Mouse (Mus musculus) left cerebral cortex, adult 9 months (tissue): ENCODE data around the gene Gm1123.

Source experiments
- DNase-seq, 2 experiments: peaks; one replicate each; pipeline ENCODE4 v3.0.0; 2022; ENCODE audit warnings: low spot score in 2 of 2

Gene Gm1123

DNA sequence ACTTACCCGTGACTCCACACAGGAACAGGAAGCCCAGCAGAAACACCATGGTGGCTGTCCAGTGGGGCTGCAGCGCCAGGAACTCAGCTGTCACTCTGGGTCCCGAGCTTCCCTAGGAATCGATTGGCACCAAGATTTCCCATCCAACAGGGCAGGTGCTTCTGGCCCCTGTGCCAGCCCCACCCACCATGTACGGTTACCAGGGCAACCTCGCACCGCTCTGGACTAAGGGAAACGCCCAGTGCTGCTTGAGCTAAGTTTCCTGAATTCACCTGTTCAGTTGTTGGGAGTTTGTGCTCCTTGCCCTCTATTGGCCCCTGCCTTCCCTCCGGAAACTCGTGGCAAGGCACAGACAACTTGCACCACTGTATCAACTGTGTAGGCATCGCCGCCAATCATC is at the start of gene Gm1123:
TSS of gene Gm1123 (minus strand) at position 141 of the 400 bp plus-strand sequence.
- DNase-seq, result no peak

GRCm38 (mm10) chr9:99081718-99082117 is 46.2 kb upstream of the Gm1123 start:
- DNase-seq, result no peak

DNA sequence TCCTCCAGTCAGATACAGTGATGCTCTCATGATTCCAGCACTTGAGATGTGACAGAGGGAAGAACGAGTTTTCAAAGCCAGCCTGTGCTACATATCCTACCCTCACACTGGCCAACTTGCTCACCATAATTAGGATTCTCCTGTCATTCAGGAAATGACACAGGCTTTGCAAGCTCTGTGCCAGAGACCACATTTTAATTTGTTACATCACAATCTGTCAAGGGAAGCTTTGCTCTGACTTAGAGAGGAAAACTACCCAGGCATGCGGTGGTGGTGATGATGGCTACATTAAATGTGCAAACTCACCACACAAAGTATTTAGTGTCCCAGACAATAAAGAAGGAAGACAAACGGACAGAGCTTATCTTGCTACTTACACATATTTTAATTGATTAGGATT is 45.8 kb upstream of the Gm1123 start:
- no peak for DNase-seq

GRCm38 (mm10) chr9:99080657-99081056 is 45.1 kb upstream of the Gm1123 start:
- DNase-seq, result no peak

GRCm38 (mm10) chr9:99074462-99074861 is 38.9 kb upstream of the Gm1123 start:
- no peak for DNase-seq

- no peak for DNase-seq
Measured at GRCm38 (mm10) chr9:99072538-99072937, 37.0 kb upstream of the Gm1123 start.

- no peak for DNase-seq
Measured at GRCm38 (mm10) chr9:99065311-99065710, 29.8 kb upstream of the Gm1123 start.

- no peak for DNase-seq
Measured at GRCm38 (mm10) chr9:99064216-99064615, 28.7 kb upstream of the Gm1123 start.

GRCm38 (mm10) chr9:99062544-99062943 is 27.0 kb upstream of the Gm1123 start:
- peak; percentile 16 to 80 for DNase-seq

DNA sequence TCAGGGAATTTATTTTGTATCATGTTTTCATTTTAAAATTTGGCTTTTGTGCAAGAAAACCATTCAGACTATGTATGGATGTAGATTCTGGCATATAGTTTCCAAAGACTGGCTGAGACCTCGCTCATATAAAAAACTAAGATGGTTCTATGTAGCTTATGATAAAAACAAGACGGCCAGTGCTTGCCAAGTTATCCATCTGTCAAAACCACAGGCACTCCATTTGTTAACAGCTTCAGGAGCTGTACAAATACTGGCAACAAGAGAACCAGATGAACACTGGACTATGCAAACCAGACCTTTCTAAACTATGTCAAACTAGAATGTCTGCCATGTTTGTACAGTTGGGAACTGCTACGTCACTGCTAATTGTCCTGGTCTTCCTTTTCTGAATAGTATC is 22.2 kb upstream of the Gm1123 start:
- DNase-seq, result no peak

DNA sequence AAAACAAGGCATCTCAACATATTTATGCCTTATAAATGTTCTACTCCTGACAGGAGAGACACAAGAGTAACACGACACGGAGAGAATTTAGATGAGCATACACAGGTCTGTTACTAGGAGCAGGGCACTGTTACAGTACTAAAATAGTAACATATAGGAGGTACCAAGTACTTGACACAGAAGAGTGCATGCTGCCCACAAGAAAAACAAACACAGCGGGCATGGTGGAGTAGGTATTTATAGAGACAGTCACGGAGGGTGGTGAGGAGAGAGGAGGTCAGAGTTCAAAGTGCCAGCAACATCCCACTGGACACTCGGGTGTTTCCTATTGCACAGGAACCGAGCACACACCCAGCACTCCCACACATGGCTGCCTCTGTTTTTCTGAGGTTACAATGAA is 14.2 kb upstream of the Gm1123 start:
- DNase-seq, result no peak

DNA sequence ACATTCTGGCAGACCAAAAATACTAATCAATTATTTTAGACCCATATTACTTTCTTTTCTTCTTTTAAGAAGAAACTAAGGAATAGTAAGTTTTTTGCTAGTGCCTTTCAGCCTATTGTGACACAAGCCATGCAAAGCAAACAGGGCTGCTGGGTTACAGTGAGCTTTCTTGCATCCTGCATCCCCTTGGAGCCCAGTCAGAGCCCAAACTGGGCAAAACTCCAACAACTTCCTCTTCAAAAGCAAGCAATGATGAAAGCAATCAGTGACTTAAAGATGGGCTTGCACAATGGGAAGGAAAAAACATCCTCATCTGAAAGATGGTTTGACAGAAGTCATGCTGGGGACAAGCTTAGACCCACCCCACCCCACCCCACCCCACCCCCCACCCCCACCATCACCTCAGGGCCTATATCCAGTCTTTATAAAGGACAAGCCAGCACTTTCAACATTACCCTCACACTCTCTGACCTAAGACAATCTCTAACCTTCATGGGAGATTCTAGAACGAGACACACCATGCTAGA is 13.3 kb upstream of the Gm1123 start:
- no peak for DNase-seq

GRCm38 (mm10) chr9:99044761-99045160 is 9.2 kb upstream of the Gm1123 start:
- DNase-seq, result no peak

GRCm38 (mm10) chr9:99042641-99043040 is 7.1 kb upstream of the Gm1123 start:
- no peak for DNase-seq

DNA sequence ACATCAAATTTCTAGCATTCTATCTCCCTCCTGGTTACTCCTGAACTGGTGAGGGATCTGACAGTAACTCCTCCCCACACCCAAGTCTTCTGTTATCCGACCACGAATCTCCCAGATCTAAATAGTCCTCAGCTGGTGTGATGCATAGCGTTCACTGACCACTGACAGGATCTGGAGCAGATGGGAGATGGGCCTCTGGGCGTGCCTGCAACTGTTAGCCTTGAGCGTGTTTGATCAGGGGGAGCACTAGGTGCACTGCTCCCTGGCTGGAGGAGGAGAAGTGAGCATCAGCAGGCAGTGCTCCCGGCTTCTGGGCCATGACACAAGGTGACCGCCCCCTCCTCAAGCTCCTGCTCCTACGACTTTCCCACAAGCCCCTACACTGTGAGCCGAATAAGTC is 6.5 kb upstream of the Gm1123 start:
- no peak for DNase-seq

- DNase-seq, result no peak
Measured at GRCm38 (mm10) chr9:99034111-99034510, 1.4 kb downstream of the Gm1123 start.

DNA sequence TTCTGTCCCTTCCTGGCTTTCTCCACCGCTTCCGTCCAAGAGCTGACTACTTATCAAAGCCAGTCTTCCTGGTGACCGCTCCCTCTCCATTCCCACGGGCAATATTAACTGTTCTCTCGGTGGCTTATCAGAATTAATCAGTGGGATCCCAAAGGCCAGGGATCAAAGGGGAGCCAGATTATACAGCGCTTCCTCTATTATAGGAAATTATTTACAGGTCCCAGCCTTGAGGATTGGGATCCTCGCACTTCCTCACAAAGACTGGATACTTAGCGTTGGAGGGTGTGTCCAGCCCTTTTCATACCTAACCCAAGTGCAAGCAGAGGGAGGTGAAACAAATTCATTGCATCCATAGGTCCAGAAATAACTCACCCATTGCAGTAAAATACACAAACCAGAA is 3.5 kb downstream of the Gm1123 start:
- DNase-seq, result no peak

DNA sequence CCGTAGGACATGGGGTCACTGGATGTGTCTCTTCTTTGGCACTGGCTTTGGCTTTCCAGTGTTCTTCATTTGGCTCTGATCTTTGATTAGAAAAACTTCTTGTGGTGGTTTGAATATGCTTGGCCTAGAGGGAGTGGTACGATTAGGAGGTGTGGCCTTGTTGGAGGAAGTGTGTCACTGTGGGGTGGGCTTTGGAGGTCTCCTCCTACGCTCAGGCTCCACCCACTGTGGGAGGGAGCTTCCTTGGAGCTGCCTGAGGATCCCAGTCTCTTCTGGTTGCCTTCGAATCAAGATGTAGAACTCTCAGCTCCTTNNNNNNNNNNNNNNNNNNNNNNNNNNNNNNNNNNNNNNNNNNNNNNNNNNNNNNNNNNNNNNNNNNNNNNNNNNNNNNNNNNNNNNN is 13.8 kb downstream of the Gm1123 start:
- DNase-seq, result no peak

- DNase-seq, result no peak
Measured at GRCm38 (mm10) chr9:99021166-99021565, 14.3 kb downstream of the Gm1123 start.

DNA sequence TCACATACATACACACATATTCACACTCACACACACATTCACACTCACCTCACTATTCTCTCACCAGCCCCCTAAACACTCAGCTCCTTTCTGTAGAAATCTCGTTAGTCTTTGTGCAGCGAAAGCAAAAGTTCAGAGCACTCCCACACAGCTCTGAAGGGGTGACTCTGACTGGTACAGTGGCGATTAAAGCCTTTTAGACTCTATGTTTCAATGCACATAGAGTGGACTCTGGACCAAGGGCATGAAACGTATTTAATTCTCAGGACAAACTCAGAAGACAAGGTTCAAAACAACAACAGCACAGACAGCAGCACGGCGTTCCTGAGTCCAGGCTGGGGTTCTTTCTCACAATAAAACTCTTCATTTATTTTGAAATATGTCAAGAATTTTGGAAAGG is 17.8 kb downstream of the Gm1123 start:
- no peak for DNase-seq

DNA sequence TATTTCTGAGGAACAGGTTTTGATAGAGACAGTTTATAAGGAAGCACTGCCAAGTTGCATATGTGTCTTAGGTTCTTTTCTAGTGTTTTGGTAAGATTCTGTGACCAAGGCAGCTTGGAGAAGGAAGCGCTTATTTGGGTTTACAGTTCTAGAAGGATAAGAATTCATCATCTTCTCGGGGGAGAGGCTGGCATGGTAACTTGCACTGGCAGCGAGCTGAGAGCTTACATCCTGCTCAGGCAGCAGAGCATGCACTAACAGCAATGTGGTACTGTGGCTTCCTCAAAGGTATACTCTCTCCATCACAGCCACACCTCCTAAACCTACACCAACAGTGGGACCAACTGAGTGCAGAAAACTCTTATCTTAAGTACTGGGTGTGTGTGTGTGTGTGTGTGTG is 18.8 kb downstream of the Gm1123 start:
- peak in 1 of 2 experiments; percentile 23 for DNase-seq

GRCm38 (mm10) chr9:99016301-99016700 is 19.2 kb downstream of the Gm1123 start:
- no peak for DNase-seq

DNA sequence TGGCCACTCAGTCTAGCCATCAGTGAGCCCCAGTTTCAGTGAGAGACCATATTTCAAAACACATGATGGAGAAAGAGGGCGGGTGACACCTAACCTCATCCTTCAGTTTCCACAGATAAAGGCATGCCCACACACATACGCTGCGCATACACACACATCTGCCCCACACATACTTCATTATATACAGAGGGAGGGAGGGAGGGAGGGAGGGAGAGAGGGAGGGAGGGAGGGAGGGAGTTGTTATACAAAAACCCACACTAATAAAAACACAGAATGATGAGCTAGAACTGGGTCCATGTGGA is 25.7 kb downstream of the Gm1123 start:
- DNase-seq, result no peak

DNA sequence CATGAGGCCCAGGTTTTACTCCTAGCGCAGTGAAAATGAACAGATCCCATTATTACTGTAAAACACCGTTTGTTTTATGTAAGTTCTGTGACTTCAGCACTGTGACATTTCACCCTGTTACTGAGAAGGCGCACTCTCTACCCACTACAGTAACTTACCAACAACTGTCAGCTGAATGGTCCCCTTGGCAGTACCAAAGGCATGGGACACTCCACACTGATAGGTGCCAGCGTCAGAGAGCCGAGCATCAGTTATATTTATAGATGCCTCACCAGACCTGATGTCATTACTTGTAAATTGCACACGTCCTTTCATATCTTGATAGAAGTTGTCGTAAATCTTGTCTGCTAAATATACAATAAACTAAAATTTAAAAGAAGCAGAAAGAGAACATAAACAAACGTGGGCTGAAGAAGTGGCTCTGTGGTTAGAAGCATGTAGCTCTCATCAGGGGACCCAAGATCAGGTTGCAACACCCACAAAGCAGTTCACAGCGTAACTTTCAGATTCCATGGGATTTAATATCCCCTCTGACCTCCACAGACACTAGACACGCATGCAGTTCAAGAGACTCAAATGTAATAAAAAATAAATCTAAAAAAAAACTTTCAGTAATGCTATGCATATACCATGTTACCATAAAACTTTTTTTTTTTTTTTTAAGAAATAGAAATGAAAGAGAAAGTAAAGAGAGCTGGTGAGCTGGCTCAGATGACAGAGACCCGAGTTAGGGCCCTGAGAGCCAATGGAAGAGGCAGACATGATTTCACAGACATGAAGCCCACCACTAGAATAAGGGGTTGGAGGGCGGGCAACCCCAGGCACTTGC is 26.2 kb downstream of the Gm1123 start:
- DNase-seq, result no peak
